Mouse (Mus musculus): Measurements from ENCODE around the gene Arhgdia.
"Not testable (repeated sequence)": the region's sequence is repeated elsewhere in the genome, so short reads cannot be mapped to it uniquely, and the experiment has no call there.

Gene Arhgdia

DNA sequence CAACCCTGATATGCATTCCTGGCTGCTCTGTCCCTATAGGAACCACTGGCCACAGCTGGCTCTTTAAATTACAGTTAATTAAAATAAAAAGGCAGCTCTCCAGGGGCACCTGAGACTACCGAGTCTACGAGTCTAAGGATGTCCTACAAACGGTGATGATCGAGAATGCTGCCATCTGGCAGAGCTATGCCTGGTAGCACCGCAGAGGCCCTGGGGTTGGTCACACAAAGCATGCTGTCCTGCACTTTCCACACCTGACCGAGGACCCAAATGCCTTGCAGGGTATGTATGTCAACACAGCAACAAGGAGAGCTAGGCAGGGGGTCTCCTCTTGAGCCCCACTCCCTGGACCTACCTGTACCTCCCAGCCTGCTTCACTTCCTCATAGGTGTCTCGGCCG is 32.6 kb upstream of the Arhgdia start:
- no peak for DNase-seq (ENCODE audit: low read depth, low spot score)

- DNase-seq (ENCODE audit: low read depth, low spot score): no peak
Observed at GRCm38 (mm10) chr11:120613481-120613972, 32.1 kb upstream of the Arhgdia start.

DNA sequence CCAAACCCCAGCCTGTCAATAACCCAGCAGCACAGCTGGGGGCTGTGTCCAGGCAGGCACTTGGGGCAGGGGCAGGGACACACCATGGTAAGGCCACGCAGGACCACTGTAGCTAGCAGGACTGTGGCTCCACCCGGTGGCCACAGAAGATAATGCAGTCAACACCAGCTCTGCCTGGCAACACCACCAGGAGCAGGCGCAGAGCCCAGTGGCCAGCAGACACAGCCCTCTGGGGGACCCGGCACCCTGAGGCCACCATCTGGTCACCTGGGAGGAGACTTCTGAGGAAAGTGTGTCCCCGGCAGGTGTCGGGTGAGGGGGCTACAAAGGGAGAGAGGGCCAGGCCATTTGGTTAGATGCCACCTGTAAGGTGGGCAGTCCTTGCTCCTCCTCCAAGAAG is 31.3 kb upstream of the Arhgdia start:
- DNase-seq (ENCODE audit: low read depth, low spot score): peak; percentile 62

DNA sequence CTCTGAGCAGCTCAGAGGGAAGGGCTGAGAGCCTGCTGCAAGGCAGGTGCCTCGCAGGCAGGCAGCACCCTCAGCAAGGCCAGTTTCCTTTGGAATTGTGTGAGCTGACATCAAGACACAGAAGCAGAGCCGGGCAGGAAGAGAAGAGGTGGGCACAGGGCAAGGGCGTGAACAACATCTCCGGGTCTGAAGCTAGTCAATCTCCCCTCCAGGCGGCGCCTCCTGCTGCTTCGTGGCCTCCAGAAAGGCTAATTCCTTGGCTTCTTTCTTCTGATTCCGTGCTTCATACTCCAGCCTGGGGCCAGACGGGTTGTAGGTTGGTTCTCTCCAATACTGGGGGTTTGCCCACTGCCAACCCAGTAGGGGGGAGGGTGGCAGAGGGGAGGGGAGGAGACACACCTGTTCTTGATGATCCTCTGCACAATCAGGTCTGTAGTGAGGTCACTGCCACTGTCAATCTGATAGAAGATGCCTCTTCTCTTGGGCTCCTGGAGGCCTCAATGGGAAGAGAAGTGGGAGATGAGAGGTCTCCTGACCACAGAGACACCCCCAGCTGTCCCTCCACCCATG is 29.1 kb upstream of the Arhgdia start:
- DNase-seq (ENCODE audit: low read depth, low spot score): no peak

DNA sequence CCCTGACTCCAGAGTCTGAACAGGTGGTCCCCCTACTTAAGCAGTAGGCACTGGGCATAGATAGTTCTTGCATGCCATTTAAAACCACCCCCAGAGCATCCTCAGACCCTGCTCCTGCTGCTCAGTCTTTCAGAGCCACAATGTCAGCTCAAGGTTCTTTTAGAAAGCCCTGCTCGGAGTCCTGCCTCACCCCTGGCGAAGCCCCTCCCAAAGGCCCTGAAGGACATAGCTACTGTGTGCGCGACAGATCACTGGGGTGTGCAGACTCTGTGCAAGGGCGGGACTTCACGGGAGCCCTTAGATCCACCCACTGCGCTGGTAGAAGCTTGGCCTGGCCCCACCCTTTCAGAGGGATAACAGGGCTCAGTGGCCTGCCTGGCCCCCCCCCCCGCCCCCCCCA is 27.8 kb upstream of the Arhgdia start:
- DNase-seq (ENCODE audit: low read depth, low spot score): no peak

- DNase-seq (ENCODE audit: low read depth, low spot score): no peak
Observed at GRCm38 (mm10) chr11:120608241-120609034, 27.0 kb upstream of the Arhgdia start, which contains the start of gene Npb. Gene Npb (plus strand): TSS chr11:120608477.

- DNase-seq (ENCODE audit: low read depth, low spot score): no peak
Observed at GRCm38 (mm10) chr11:120606764-120607163, 25.3 kb upstream of the Arhgdia start.

DNA sequence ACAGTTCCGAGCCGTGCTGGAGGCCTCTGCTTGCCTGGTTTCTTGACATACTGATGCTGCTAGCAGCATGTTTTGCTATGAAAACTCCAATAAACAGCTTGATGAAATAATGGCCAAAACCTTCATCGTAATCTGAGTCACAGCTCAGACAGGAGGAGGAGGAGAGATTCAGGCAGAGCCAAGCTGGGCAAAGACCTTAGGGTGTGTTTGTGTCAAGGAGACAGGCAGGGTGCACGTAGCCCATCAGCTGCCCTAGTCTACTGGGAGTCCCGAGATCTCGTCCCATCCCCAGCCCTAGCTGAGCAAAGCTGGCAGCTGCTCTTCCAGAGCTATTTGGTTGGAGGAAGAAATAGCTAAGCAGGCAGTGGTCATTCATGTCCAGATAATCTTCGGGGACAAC is 24.2 kb upstream of the Arhgdia start:
- DNase-seq (ENCODE audit: low read depth, low spot score): no peak

DNA sequence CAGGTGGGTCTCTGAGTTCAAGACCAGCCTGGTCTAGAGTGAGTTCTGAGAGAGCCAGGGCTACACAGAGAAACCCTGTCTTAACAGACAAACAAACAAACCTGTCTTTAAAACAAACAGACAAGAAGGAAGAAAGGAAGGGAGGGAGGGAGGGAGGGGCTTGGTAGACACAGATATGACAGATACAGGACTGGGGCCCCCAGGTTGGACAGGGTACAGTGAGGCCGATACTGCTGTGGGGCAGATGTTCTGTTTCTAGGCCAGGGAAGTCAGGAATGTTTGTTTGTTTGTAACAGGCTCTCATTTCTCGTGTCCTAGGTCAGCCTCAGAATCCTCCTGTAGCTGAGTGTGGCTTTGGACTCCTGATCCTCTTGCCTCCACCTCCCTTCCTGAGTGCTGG is 22.1 kb upstream of the Arhgdia start:
- no peak for DNase-seq (ENCODE audit: low read depth, low spot score)

DNA sequence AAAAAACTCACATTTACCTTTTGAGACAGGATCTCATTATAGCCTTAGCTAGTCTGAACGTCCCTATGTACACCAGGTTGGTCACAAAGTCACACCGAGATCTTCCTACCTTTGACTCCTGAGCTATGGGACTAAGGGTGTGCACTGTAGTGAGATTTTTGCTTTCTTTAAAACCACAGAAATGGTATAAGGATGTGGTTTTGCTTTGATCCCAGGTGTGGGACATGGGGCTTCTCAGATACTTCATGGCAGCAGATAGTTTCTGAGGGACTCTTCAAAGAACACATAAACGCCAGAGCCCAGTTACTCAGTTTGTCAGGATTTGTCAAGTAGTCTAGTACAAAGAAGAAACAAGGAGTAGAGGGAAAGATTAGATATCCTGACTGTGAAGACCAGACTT is 19.3 kb upstream of the Arhgdia start:
- no peak for DNase-seq (ENCODE audit: low read depth, low spot score)

DNA sequence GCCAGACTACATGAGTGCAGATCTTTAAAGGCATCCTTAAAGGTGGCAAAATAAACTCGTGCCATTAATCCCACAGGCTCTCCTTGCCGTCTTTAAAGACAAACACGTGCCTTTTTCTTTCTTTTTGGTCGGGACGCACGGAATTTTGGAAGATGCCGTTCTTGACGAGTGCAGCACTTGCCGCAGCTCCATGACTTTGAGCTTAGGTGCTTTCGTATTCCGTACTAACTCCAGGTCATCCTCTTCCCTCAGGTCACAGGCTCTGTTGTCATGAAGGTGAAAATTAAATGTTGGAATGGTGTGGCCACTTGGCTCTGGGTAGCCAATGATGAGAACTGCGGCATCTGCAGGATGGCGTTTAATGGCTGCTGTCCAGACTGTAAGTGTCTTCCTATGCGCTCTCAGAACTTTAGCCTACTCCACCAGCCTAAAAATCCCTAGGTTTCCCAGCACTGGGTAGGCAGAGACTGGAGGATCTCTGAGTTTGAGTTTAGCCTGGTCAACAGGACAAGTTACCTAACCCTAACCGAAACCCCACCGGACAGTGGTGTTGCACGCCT is 17.6 kb upstream of the Arhgdia start:
- no peak for DNase-seq (ENCODE audit: low read depth, low spot score)

DNA sequence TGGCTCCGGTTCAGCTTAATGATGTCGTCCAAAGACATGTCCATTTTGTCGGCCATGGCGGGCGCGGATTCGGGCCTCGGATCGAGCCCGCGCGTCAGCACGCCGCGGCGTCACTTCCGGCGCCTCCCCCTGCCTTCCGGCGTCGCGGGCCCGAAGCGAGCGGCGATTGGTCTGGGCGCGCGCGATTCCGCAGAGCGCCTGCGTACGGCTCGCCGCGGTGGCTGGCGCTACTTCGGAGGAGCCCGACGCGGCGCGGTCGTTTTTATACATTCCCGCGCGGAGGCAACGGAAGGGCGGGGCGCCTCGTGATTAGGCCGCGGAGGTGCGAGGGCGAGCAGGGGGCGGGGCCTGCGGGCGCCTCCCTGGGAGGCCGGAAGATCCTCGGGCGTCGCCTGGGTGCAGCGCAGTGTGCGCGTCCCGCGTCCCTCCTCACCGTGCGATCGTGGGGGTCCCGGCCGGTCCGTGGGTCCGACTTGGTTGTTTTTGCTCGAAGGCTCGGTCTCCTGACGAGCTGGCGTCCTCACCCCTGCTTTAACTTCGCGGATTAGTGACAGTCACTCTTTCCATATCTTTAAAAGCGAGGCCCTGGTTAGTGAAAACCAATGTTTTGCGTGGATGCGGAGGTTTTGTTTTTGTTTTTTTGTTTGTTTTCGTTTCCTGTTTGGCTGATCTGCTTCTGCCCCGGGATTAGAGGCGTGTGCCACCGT is 17.0 kb upstream of the Arhgdia start, which contains the start of the genes Alyref and Anapc11:
TSS of gene Alyref (minus strand) at position 83 of the 707 bp plus-strand sequence.
TSS of gene Anapc11 (plus strand) at position 139 of the 707 bp plus-strand sequence.
- peak; percentile 96 for DNase-seq (ENCODE audit: low read depth, low spot score)

GRCm38 (mm10) chr11:120597240-120598235 is 16.1 kb upstream of the Arhgdia start:
- DNase-seq (ENCODE audit: low read depth, low spot score): no peak

DNA sequence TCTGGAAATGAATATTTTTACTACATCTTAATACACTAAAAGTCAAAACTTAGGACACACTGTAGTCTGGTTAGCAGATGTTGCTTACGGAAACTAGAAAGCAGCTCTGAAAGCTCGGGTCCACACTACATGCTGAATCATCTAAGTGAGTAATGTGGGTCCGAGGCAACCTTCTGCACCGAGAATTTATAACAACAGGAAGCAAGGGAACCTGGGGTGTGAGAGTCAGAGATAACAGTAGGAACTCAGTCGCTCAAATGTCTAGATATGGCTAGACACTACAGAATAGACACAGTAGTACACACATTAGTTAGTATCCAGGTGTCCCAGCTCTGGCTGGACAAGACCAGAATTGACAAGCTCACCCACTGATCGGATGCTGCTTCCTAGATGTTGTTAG is 7.1 kb upstream of the Arhgdia start:
- DNase-seq (ENCODE audit: low read depth, low spot score): no peak

DNA sequence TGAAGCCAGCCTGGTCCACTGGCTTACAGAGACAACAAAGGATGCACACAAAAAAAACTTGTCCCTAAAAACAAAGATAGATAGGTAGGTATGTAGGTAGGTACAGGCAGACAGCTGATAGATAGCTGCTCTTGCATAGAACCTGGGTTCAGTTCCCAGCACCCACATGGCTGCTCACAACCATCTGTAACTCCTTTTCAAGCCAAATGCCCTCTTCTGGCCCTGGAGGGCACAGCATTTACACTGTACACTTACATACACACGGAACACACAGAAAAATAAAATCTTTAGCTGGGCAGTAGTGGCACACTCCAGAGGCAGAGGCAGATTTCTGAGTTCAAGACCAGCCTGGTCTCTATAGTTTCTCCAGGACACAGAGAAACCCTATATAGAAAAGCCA is 2.5 kb upstream of the Arhgdia start:
- no peak for DNase-seq (ENCODE audit: low read depth, low spot score)

- DNase-seq (ENCODE audit: low read depth, low spot score): not testable (repeated sequence)
Observed at GRCm38 (mm10) chr11:120582982-120583293, 1.5 kb upstream of the Arhgdia start.

DNA sequence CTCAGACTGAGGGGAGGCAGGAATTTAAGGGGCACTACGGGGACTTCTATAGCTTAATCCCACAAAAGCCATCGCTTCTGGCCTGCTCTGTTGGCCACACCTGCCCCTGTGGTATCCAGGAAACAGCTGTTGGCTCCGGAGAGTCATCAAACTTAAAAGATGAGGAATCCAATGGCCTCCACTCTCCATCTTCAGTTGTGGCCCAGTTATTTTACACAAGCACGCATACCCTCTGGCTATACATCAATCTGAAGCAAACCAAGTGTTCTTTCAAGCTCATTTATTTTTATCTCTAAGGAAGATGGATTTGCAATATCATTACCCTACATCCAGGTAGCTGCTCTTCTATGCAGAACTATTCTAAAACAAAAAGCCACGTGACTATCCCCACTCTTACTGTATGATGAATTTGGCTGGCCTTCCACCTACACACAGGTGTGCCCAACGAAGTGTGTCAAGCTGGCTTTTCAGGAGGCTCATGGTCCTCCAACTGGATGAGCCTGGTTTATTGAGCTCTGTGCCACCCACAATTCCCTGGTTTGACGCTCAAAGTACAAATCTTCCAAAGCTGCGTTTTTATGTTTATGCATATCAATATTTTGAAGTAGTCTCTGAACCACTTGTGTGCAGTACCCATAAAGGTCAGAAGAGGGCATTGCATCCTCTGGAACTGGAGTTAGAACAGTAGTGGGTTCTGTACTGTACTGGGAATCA is 1.0 kb upstream of the Arhgdia start:
- no peak for DNase-seq (ENCODE audit: low read depth, low spot score)

DNA sequence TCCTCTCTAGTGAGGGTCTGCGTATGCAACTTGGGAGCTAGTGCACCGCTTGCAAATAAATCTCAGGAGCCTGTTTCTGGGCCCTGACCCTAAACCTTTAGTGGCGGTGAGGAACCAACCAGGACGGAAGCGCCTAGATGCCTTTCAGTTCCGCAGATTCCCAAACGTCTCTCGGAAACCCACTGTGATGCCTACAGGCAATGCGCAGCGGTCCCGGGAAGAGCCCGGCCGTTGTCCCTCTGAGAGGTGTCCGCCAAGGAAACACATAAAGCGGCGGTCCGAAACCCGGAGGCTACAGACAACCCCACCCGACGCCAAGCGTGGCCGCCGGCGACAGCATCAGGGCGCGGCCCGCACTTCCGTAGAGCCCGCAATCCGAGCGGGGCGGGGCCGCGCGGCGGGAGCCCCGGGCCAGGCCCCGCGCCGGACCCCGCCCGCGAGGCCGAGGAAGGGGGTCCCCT is 523 bp downstream of the Arhgdia start:
- no peak for DNase-seq (ENCODE audit: low read depth, low spot score)

GRCm38 (mm10) chr11:120580190-120580589 is 1.2 kb downstream of the Arhgdia start:
- no peak for DNase-seq (ENCODE audit: low read depth, low spot score)
